Mouse (Mus musculus): ENCODE results near the gene Slc44a5. TPM values are rescaled to one million over a fixed set of nuclear protein-coding genes. Genes with fewer than 3 reads are reported as not detected.

Gene Slc44a5
- polyA plus RNA-seq, 1 experiment: 0.12 TPM

DNA sequence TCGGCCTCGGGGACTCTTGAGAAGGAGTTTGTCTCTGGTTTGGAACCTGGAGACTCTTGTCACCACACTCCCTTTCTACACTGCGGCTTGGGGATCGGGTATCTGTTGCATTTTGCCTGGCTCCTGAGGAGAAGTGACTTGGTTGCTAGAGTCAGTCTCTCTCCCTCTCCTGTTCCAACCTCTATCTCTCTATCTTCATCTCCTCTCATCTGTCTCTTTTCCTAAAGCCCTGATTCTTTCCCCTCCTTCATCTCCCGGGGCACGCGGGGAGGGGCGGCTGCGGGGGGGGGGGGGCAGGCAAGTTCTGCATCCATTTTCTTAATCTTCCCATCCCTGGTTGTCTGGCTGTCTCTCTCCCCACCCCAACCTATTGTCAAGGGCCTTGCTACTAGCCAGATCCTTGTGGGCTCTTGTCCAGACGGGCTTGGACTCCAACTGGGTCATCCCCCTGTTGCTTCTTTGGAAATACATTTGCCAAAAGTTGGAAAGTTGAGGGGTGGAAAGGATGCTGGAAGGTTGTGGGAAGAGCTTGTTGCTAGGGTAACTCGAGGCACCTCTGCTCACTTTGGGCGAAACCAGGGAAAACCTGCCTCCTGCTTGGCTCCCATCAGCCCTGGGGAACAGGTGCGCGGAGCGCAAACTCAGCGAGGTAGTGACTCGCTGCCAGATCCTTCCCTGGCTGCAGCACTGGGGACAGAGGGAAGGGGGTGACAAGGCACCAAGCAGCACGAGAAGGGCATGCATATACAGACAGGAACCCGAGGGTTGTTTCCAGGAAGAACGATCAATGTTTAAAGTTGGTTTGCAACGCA lies 919 bp downstream of the Slc44a5 start:
- Histone ChIP-seq H3K4me3 (ENCODE audit: low read depth, low read length) (peak overlapping the region; percentile 62), H3K27ac (ENCODE audit: insufficient read depth, low read length) (no peak overlapping the region), H3K4me1 (ENCODE audit: control insufficient read depth, insufficient read depth, low read length) (no peaks in the 10 kb centered on the region), H3K9ac (ENCODE audit: low read depth, poor library complexity, severe bottlenecking) (peak overlapping the region; percentile 11; the same call in 1 of the 2 replicates), H3K36me3 (ENCODE audit: control insufficient read depth, insufficient read depth, low read length, poor library complexity, severe bottlenecking) (no peaks in the 10 kb centered on the region), H3K9me3 (replicated peaks; ENCODE audit: control insufficient read depth, insufficient read depth, low read length, poor library complexity, severe bottlenecking) (no peaks in the 10 kb centered on the region; the same call in 1 of the 2 replicates), H3K27me3 (ENCODE audit: control insufficient read depth, insufficient read depth, low read length, poor library complexity, severe bottlenecking) (peaks cover 2% of the 10 kb centered on the region; the same call in 1 of the 2 replicates)
- TF ChIP-seq POLR2A (IDR thresholded peaks at IDR 0.05; ENCODE audit: insufficient read depth, low read length): no peak
- TF ChIP-seq CTCF (IDR thresholded peaks at IDR 0.05; ENCODE audit: low read depth, low read length): no peak
- no peak for TF ChIP-seq EP300 (IDR thresholded peaks at IDR 0.05; ENCODE audit: insufficient read depth, low read depth, low read length)

DNA sequence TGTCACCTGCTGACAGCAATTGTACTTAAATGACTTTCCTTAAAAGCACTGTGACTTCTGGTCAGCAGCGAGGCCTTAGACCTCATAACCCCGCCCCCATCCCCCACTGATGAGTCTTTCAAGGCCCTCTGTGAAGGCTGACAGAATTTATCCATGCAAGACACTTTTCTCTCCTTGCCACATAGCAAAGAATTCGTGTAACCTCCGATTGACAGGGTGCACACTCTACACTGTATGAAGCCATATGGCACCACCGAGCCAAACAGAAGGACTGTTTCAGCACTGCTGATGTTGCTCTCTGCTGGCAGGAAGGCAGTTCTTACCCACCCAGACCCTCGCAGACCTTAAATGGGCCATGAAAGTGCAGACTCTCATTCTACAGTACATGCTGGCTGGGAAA lies 1.8 kb downstream of the Slc44a5 start:
- H3K9me3 ChIP-seq (replicated peaks; ENCODE audit: control insufficient read depth, insufficient read depth, low read length, poor library complexity, severe bottlenecking): no peaks in the 10 kb centered on the region
- no peaks in the 10 kb centered on the region for H3K4me1 ChIP-seq (ENCODE audit: control insufficient read depth, insufficient read depth, low read length)
- no peak overlapping the region for H3K27ac ChIP-seq (ENCODE audit: insufficient read depth, low read length)
- H3K9ac ChIP-seq (ENCODE audit: low read depth, poor library complexity, severe bottlenecking): no peak overlapping the region
- no peaks in the 10 kb centered on the region for H3K36me3 ChIP-seq (ENCODE audit: control insufficient read depth, insufficient read depth, low read length, poor library complexity, severe bottlenecking)
- H3K27me3 ChIP-seq (ENCODE audit: control insufficient read depth, insufficient read depth, low read length, poor library complexity, severe bottlenecking): peaks cover 2% of the 10 kb centered on the region; the same call in 1 of the 2 replicates
- TF ChIP-seq EP300 (IDR thresholded peaks at IDR 0.05; ENCODE audit: insufficient read depth, low read depth, low read length): no peak
- no peak for TF ChIP-seq CTCF (IDR thresholded peaks at IDR 0.05; ENCODE audit: low read depth, low read length)
- H3K4me3 ChIP-seq (ENCODE audit: low read depth, low read length): no peak overlapping the region

DNA sequence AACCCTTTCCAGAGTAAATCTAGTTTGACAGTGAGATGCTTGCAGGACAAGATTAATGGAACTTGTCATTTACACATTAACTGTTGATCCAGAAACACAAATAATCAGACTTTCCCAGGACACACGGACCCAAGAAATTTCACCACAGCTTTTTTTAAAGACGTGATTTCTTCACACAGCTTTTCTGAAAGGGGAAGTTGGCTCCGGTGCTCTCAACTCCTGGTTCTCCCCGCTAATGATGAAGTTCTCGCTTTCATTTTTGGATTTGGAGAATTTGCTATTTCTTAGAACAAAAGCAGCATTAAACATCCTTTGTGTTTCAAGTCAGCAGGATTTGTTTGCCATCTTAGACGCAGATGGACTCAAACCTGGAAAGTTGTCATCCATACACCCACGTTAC lies 2.6 kb downstream of the Slc44a5 start:
- Histone ChIP-seq H3K27me3 (ENCODE audit: control insufficient read depth, insufficient read depth, low read length, poor library complexity, severe bottlenecking) (peaks cover 2% of the 10 kb centered on the region; the same call in 1 of the 2 replicates), H3K36me3 (ENCODE audit: control insufficient read depth, insufficient read depth, low read length, poor library complexity, severe bottlenecking) (no peaks in the 10 kb centered on the region), H3K4me3 (ENCODE audit: low read depth, low read length) (no peak overlapping the region), H3K9ac (ENCODE audit: low read depth, poor library complexity, severe bottlenecking) (no peak overlapping the region), H3K9me3 (replicated peaks; ENCODE audit: control insufficient read depth, insufficient read depth, low read length, poor library complexity, severe bottlenecking) (no peaks in the 10 kb centered on the region), H3K4me1 (ENCODE audit: control insufficient read depth, insufficient read depth, low read length) (no peaks in the 10 kb centered on the region), H3K27ac (ENCODE audit: insufficient read depth, low read length) (no peak overlapping the region)
- TF ChIP-seq CTCF (IDR thresholded peaks at IDR 0.05; ENCODE audit: low read depth, low read length) (no peak), POLR2A (IDR thresholded peaks at IDR 0.05; ENCODE audit: insufficient read depth, low read length) (no peak), EP300 (IDR thresholded peaks at IDR 0.05; ENCODE audit: insufficient read depth, low read depth, low read length) (no peak)

DNA sequence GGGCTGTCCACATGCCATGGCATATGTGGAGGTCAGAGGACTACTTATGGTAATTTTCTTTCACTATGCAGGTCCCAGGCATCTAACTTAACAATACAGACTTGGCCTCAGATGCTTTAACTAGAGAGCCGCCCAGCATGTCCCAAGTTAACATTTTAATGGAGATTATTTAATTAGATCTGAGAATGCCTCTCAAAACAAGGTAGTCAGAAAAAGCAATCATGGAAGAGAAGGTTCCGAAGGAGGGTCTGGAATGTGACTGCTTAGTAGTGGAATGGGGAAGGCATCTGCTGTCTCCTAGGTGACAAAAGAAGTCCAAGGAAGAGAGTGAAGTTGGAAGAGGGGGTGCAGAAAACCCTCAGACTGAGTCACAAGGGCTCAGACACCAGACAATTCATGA lies 7.4 kb downstream of the Slc44a5 start:
- Histone ChIP-seq H3K9ac (ENCODE audit: low read depth, poor library complexity, severe bottlenecking) (no peak overlapping the region), H3K27me3 (ENCODE audit: control insufficient read depth, insufficient read depth, low read length, poor library complexity, severe bottlenecking) (no peaks in the 10 kb centered on the region; the same call in 1 of the 2 replicates), H3K4me1 (ENCODE audit: control insufficient read depth, insufficient read depth, low read length) (no peaks in the 10 kb centered on the region), H3K27ac (ENCODE audit: insufficient read depth, low read length) (no peak overlapping the region), H3K9me3 (replicated peaks; ENCODE audit: control insufficient read depth, insufficient read depth, low read length, poor library complexity, severe bottlenecking) (no peaks in the 10 kb centered on the region), H3K36me3 (ENCODE audit: control insufficient read depth, insufficient read depth, low read length, poor library complexity, severe bottlenecking) (no peaks in the 10 kb centered on the region), H3K4me3 (ENCODE audit: low read depth, low read length) (no peak overlapping the region)
- TF ChIP-seq EP300 (IDR thresholded peaks at IDR 0.05; ENCODE audit: insufficient read depth, low read depth, low read length) (no peak), CTCF (IDR thresholded peaks at IDR 0.05; ENCODE audit: low read depth, low read length) (no peak), POLR2A (IDR thresholded peaks at IDR 0.05; ENCODE audit: insufficient read depth, low read length) (no peak)

- no peaks in the 10 kb centered on the region for H3K27me3 ChIP-seq (ENCODE audit: control insufficient read depth, insufficient read depth, low read length, poor library complexity, severe bottlenecking)
- no peak overlapping the region for H3K9ac ChIP-seq (ENCODE audit: low read depth, poor library complexity, severe bottlenecking)
- H3K36me3 ChIP-seq (ENCODE audit: control insufficient read depth, insufficient read depth, low read length, poor library complexity, severe bottlenecking): no peaks in the 10 kb centered on the region
- no peak overlapping the region for H3K27ac ChIP-seq (ENCODE audit: insufficient read depth, low read length)
- H3K4me3 ChIP-seq (ENCODE audit: low read depth, low read length): no peak overlapping the region
- no peaks in the 10 kb centered on the region for H3K9me3 ChIP-seq (replicated peaks; ENCODE audit: control insufficient read depth, insufficient read depth, low read length, poor library complexity, severe bottlenecking)
- TF ChIP-seq POLR2A (IDR thresholded peaks at IDR 0.05; ENCODE audit: insufficient read depth, low read length): no peak
- no peak for TF ChIP-seq EP300 (IDR thresholded peaks at IDR 0.05; ENCODE audit: insufficient read depth, low read depth, low read length)
- TF ChIP-seq CTCF (IDR thresholded peaks at IDR 0.05; ENCODE audit: low read depth, low read length): peak; percentile 75
- no peaks in the 10 kb centered on the region for H3K4me1 ChIP-seq (ENCODE audit: control insufficient read depth, insufficient read depth, low read length)
Measured at GRCm38 (mm10) chr3:153984428-153985340, 11.4 kb downstream of the Slc44a5 start.

Measured in ES-Bruce4 (cell line).